Mouse (Mus musculus): ENCODE results near the gene Frmd5.

DNA sequence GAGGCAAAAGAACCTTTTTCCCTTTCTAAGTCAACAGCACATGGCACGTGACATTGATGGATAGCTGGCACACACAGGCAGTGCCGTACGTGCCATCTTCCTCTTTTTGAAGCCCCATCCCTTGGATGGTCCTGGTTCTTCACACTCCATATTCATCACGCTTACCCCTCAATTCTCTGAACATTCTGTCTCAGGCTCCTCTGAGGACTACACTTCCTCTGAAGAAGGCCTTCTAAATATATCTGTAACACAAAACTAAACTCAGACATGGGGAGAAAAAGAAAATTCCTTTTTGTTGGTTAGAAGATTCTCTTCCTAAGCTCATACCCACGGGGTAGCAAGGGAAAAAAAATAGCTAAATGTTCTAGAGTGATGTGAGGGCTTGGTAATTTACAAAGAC lies 131.0 kb downstream of the Frmd5 start:
- no peak for TF ChIP-seq CTCF (IDR thresholded peaks at IDR 0.05; ENCODE audit: borderline replicate concordance, control insufficient read depth, extremely low read depth, insufficient read depth, low read length, poor library complexity)
- TF ChIP-seq POLR2A (IDR thresholded peaks at IDR 0.05; ENCODE audit: control insufficient read depth, extremely low read depth, insufficient read depth, low read length, poor library complexity): no peak

Measured in thymus, adult 2 months (tissue).